Mouse (Mus musculus): ENCODE measurements around the gene St6galnac6. TPM values are rescaled to one million over a fixed set of nuclear protein-coding genes. Genes with fewer than 3 reads are reported as not detected.

The St6galnac6 gene
- 10 to 100 TPM; 40.6 to 40.8 TPM for total RNA-seq (2023)

GRCm38 (mm10) chr2:32599409-32599808 is at the start of gene St6galnac6:
TSS of gene St6galnac6 (plus strand) at chr2:32599709.

DNA sequence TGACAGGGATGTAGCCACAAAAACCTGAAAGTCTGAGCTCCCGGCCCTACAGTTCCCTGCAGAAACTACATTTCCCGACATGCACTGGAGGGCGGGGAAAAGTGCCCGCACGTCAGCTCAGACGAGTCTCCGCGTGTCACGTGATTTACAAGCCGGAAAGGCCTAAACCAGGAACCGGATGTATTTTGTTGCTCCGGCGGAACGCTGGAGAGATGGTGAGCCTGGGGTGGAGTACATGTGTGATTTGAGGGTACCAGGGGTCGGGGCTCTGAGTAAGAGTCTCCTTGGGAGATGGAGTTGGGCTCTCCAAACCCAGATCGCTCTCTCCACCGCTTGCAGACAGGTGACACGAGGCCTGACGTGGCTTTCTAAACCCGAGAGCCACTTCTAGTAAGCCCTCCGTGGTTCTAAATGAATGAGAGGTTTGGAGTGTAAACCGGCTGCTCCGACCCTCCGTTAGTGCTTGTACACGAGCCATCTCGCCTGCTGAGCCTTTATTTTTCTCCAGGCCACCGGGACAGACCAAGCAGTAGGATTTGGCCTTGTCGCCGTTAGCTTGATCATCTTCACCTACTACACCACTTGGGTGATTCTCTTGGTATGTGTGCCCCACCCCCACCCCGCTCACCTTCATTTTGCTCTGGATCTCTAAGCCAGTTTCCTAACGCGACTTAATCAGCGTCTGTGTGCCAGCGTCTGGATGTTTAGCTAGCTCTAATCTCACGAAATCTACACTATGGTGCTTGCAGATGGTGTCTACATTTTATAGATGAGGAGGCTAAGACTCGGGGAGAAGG is 28.6 kb upstream of the St6galnac6 start, which contains the start of gene Dpm2:
Gene Dpm2 (plus strand): TSS at position 161 of the 797 bp plus-strand sequence.

GRCm38 (mm10) chr2:32574497-32574896 is 25.0 kb upstream of the St6galnac6 start, which contains the start of gene Pip5kl1:
TSS of gene Pip5kl1 (plus strand) at chr2:32574797.

GRCm38 (mm10) chr2:32575586-32576160 is 23.8 kb upstream of the St6galnac6 start, which contains the start of gene 9430097D07Rik:
TSS of gene 9430097D07Rik (minus strand) at chr2:32575684.

GRCm38 (mm10) chr2:32586871-32587351 is 12.6 kb upstream of the St6galnac6 start, which contains the start of gene St6galnac4:
TSS of gene St6galnac4 (plus strand) at chr2:32587095.

GRCm38 (mm10) chr2:32621517-32621859 is 22.0 kb downstream of the St6galnac6 start, which contains the start of gene Ak1:
TSS of gene Ak1 (plus strand) at chr2:32621758.

GRCm38 (mm10) chr2:32646379-32647056 is 47.0 kb downstream of the St6galnac6 start, which contains the start of gene Eng:
TSS of gene Eng (plus strand) at chr2:32646595.

Other genes with a start within 250 kb of the St6galnac6 start
- gene Ciz1, start 247.4 kb upstream of the St6galnac6 start, total RNA-seq (2023) = 100 to 1,000 TPM in 1 of 2 experiments, 10 to 100 TPM in 1; 97.5 to 110 TPM
- under 1 TPM; 0.55 to 0.79 TPM for gene Dnm1, start 246.4 kb upstream of the St6galnac6 start, total RNA-seq (2023)
- gene 1110008P14Rik, start 217.8 kb upstream of the St6galnac6 start, total RNA-seq (2023) = 10 to 100 TPM; 17.3 to 23.5 TPM
- 1 to 10 TPM; 1.8 to 3.3 TPM for gene Lcn2, start 211.5 kb upstream of the St6galnac6 start, total RNA-seq (2023)
- 1 to 10 TPM; 7.3 to 9.8 TPM for gene Ptges2, start 203.8 kb upstream of the St6galnac6 start, total RNA-seq (2023)
- 1 to 10 TPM; 6.8 to 9.2 TPM for gene Naif1, start 149.3 kb upstream of the St6galnac6 start, total RNA-seq (2023)
- 10 to 100 TPM; 34.8 to 35.2 TPM for gene Slc25a25, start 148.3 kb upstream of the St6galnac6 start, total RNA-seq (2023)
- gene Fam102a, start 64.4 kb upstream of the St6galnac6 start, total RNA-seq (2023) = 10 to 100 TPM; 18.9 to 19.9 TPM
- gene Dpm2, start 28.9 kb upstream of the St6galnac6 start, total RNA-seq (2023) = 10 to 100 TPM; 57.0 to 70.0 TPM
- under 1 TPM in 1 of 2 experiments, not detected in 1; 0.45 TPM for gene Pip5kl1, start 24.9 kb upstream of the St6galnac6 start, total RNA-seq (2023)
- gene 9430097D07Rik, start 24.0 kb upstream of the St6galnac6 start, total RNA-seq (2023) = not detected
- gene St6galnac4, start 12.6 kb upstream of the St6galnac6 start, total RNA-seq (2023) = 10 to 100 TPM; 44.7 to 45.7 TPM
- under 1 TPM; 0.43 to 0.45 TPM for gene Ak1, start 22.0 kb downstream of the St6galnac6 start, total RNA-seq (2023)
- 10 to 100 TPM; 25.0 to 28.9 TPM for gene Eng, start 46.9 kb downstream of the St6galnac6 start, total RNA-seq (2023)
- 1 to 10 TPM; 6.6 to 9.1 TPM for gene Fpgs, start 104.4 kb downstream of the St6galnac6 start, total RNA-seq (2023)
- gene Cdk9, start 113.4 kb downstream of the St6galnac6 start, total RNA-seq (2023) = 100 to 1,000 TPM; 175 to 202 TPM
- 100 to 1,000 TPM in 1 of 2 experiments, 10 to 100 TPM in 1; 91.5 to 106 TPM for gene Sh2d3c, start 121.3 kb downstream of the St6galnac6 start, total RNA-seq (2023)
- not detected for gene 6330409D20Rik, start 141.3 kb downstream of the St6galnac6 start, total RNA-seq (2023)
- 10 to 100 TPM; 22.6 to 23.5 TPM for gene Tor2a, start 157.5 kb downstream of the St6galnac6 start, total RNA-seq (2023)
- gene Ttc16, start 175.9 kb downstream of the St6galnac6 start, total RNA-seq (2023) = not detected
- gene Ptrh1, start 176.1 kb downstream of the St6galnac6 start, total RNA-seq (2023) = 1 to 10 TPM; 2.8 to 5.7 TPM
- gene Cfap157, start 184.7 kb downstream of the St6galnac6 start, total RNA-seq (2023) = not detected
- gene Stxbp1, start 247.5 kb downstream of the St6galnac6 start, total RNA-seq (2023) = 1 to 10 TPM; 2.7 to 2.9 TPM